Mouse (Mus musculus): Measurements from ENCODE around the gene Mcm2. TPM values are rescaled to one million over a fixed set of nuclear protein-coding genes. Genes with fewer than 3 reads are reported as not detected.

Gene Mcm2
- 60.7 TPM for polyA plus RNA-seq (2017; shearing (Covaris generic))

DNA sequence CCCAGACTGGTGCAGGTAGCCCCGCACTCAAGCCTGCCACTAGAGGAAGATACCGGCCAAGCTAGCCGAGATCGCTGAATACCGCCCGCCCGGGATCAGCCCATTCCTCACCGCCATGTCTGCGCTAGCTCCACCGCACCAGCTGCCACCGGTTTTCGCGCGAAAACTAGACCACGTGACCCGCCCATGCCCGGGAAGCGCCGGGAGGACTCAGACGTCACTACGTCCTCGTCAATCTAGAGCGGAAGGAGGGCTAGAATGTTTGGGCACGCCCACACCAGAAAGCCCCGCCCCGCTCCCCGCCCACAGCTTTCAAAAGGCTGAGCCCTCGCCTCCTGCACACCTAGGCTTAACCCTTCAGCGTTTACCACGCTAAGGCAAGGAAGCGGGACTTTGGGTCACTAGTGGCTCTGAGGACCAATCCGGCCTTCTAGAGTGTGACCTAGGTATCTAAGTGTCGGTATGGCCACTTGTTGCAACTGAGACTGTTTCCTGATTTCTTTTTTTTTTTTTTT lies at the start of gene Mcm2:
Gene Mcm2, minus strand, starts transcription at position 247 of the 515 bp plus-strand sequence.

DNA sequence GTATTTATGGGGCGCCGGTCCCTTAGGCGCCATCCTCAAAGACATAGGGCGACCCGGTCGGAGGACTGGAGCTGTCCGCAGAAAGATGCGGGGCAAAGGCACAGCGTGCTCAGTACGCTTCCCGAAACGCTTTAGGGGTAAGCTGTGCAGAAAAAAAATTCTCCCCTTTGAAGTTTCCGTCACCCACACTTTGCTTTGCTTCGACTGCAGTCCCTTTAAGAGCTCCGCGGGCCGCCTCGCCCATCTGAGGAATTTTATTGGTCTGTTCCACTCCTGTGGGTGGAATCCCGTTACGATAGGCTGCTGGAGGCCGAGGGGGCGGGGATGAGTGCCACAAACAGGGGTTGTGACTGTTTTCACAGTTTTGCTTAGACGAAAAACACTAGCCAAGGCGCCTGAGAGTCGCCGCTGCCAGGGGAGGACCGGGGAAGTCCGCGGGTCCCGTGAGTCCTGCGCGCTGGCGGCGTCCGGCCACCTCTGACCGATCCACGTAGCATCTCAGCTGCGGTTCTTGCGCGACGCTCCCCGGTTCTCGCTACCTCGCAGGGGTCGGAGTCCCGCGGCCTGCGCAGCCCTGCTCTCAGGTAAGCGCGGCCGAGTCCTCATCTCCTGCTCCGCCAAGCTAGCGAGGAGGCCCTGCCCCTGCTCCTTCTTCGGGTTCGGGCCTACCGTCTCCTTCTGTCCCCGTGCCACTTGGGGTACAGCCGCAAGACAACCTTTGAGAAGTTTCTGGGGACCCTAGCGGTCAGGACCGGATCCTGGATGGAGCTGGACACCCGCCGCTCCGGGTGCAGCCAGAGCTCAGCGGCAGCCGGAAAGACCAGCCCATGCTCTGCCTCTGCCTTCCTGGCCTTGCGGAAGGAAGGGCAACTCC lies 3.6 kb upstream of the Mcm2 start, which contains the start of gene Tpra1:
Gene Tpra1, plus strand, starts transcription at position 305 of the 874 bp plus-strand sequence.

DNA sequence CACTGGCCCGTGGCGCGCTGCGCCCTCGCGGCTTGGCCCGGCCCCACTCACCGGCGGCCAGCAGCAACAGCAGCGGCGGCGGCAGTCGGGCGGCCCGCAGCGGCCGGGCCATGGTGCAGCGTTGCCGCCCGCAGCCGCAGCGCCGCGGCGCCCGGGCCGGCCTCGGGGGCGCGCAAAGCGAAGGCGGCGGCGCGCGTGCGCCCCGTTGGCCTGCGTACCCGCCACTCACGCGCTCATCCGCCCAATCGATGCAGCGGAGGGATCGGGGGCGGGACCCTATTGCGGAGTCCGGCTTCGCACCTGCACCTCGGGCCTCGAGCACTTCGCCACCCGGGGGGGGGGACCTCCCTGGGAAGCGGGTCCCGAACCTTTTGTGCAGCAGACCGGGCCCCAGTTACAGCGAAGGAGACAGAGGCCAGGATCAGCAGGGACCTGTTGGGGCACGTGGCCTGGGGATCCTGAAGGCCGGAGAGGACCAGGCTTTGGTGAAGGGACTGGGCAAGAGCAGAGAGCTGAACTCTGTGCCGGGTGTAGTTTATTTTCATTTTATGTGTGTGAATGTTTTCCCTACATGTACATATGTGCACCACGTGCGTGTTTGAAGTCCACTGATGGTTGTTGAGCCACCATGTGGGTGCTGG lies 23.6 kb downstream of the Mcm2 start, which contains the start of gene Podxl2:
Gene Podxl2, minus strand, starts transcription at position 177 of the 641 bp plus-strand sequence.

DNA sequence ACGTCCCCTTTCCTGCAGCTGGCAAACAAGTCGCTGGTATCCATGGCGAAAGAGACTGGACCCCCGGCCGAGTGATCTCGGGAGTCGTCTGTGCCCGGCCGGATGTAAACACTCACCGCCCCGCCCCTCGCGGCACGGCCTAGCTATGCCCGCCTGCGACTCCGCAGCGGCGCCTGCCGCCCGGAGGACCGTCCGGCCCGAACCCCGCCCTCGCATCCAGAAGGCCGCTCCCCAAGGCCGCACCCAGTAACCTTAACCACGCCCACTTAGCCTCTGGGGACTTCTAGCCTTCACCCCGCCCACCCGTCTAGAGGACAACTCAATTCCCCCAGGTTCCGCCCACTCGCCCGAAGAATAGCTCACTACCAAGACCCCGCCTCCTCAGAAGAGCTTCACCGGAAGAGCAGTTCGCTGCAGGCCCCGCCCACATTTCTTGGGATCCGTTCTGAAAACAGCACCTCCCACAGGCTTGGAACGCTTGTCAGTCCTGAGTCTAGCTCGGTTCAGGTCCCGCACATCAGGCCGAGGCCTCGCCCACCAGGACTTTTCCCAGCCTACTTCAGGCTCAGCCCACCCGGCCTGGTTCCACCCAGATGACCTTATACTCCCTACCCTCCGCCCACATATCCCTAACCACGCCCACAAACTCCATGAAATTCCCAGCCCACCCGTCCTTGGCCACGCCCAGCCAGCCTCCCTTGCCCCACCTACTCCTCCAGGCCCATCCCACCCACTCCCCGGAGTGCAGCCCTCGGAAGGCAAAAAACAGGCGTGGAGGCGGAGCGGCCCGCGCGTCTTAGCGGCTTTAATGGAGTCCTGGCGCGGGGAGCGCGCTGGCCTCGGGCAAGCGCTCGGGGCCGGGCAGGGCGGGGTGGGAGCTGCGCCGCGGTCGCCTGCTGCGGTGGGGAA lies 56.5 kb downstream of the Mcm2 start, which contains the start of gene Abtb1:
Gene Abtb1, minus strand, starts transcription at position 204 of the 909 bp plus-strand sequence.

Other genes with a start within 250 kb of the Mcm2 start
- 0.99 TPM for gene Mgll, start 174.4 kb downstream of the Mcm2 start, polyA plus RNA-seq (2017; shearing (Covaris generic))
- gene Abtb1, start 56.8 kb downstream of the Mcm2 start, polyA plus RNA-seq (2017; shearing (Covaris generic)) = 85.3 TPM
- gene Podxl2, start 23.7 kb downstream of the Mcm2 start, polyA plus RNA-seq (2017; shearing (Covaris generic)) = 0.69 TPM
- 112 TPM for gene Tpra1, start 3.5 kb upstream of the Mcm2 start, polyA plus RNA-seq (2017; shearing (Covaris generic))

All from CD4-positive, CD25-positive, alpha-beta regulatory T cell (primary cell).